Mouse (Mus musculus): Measurements from ENCODE around the gene Epha1. TPM values are rescaled to one million over a fixed set of nuclear protein-coding genes. Genes with fewer than 3 reads are reported as not detected.

Epha1 gene
- polyA plus RNA-seq, 1 experiment from 2014 or later = 1.8 TPM

GRCm38 (mm10) chr6:42339189-42339588 lies 33.9 kb downstream of the Epha1 start:
- Histone ChIP-seq H3K27ac (replicated peaks; ENCODE audit: low read depth, low read length) (no peak overlapping the region), H3K4me2 (ENCODE audit: low read depth, low read length) (no peak overlapping the region), H3K9me3 (replicated peaks; ENCODE audit: control insufficient read depth, low read length) (no peaks in the 10 kb centered on the region), H3K4me3 (ENCODE audit: low read depth, low read length) (no peak overlapping the region), H3K36me3 (replicated peaks; ENCODE audit: control insufficient read depth, insufficient read depth, low read depth, low read length) (no peaks in the 10 kb centered on the region), H3K27me3 (ENCODE audit: control insufficient read depth, insufficient read depth, low read length) (no peaks in the 10 kb centered on the region), H3K4me1 (ENCODE audit: control insufficient read depth, insufficient read depth, low read length) (no peaks in the 10 kb centered on the region), H3K9ac (replicated peaks; ENCODE audit: low read length) (no peak overlapping the region)
- 90% methylated on average over 2 of the region's 2 CpGs for WGBS
- ATAC-seq (replicated peaks; ENCODE audit: insufficient number of reproducible peaks, low FRiP score, low TSS enrichment, low read depth) = no peak
- no peak for DNase-seq (ENCODE audit: low spot score)

- no peak overlapping the region for H3K4me2 ChIP-seq (ENCODE audit: low read depth, low read length)
Observed at GRCm38 (mm10) chr6:42330946-42331345, 42.1 kb downstream of the Epha1 start.

GRCm38 (mm10) chr6:42330216-42330615 lies 42.9 kb downstream of the Epha1 start:
- Histone ChIP-seq H3K9me3 (replicated peaks; ENCODE audit: control insufficient read depth, low read length) (no peaks in the 10 kb centered on the region), H3K4me2 (ENCODE audit: low read depth, low read length) (no peak overlapping the region), H3K27ac (replicated peaks; ENCODE audit: low read depth, low read length) (no peak overlapping the region), H3K4me3 (ENCODE audit: low read depth, low read length) (no peak overlapping the region), H3K27me3 (ENCODE audit: control insufficient read depth, insufficient read depth, low read length) (no peaks in the 10 kb centered on the region; the same call in 1 of the 2 replicates), H3K9ac (replicated peaks; ENCODE audit: low read length) (no peak overlapping the region), H3K36me3 (replicated peaks; ENCODE audit: control insufficient read depth, insufficient read depth, low read depth, low read length) (no peaks in the 10 kb centered on the region), H3K4me1 (ENCODE audit: control insufficient read depth, insufficient read depth, low read length) (no peaks in the 10 kb centered on the region)
- DNase-seq (ENCODE audit: low spot score) (no peak), ATAC-seq (replicated peaks; ENCODE audit: insufficient number of reproducible peaks, low FRiP score, low TSS enrichment, low read depth) (no peak)
- WGBS = 83% methylated on average over 3 of the region's 3 CpGs

More at GRCm38 (mm10) chr6:42330946-42331345, 42.1 kb downstream of the Epha1 start:
- Histone ChIP-seq H3K9ac (replicated peaks; ENCODE audit: low read length) (no peak overlapping the region), H3K4me3 (ENCODE audit: low read depth, low read length) (no peak overlapping the region), H3K9me3 (replicated peaks; ENCODE audit: control insufficient read depth, low read length) (no peaks in the 10 kb centered on the region), H3K27me3 (ENCODE audit: control insufficient read depth, insufficient read depth, low read length) (no peaks in the 10 kb centered on the region), H3K36me3 (replicated peaks; ENCODE audit: control insufficient read depth, insufficient read depth, low read depth, low read length) (no peaks in the 10 kb centered on the region), H3K4me1 (ENCODE audit: control insufficient read depth, insufficient read depth, low read length) (no peaks in the 10 kb centered on the region), H3K27ac (replicated peaks; ENCODE audit: low read depth, low read length) (no peak overlapping the region)
- ATAC-seq (replicated peaks; ENCODE audit: insufficient number of reproducible peaks, low FRiP score, low TSS enrichment, low read depth) = no peak
- DNase-seq (ENCODE audit: low spot score) = no peak
- 81% methylated on average over 3 of the region's 3 CpGs for WGBS

GRCm38 (mm10) chr6:42328757-42329156 lies 44.3 kb downstream of the Epha1 start:
- Histone ChIP-seq H3K36me3 (replicated peaks; ENCODE audit: control insufficient read depth, insufficient read depth, low read depth, low read length) (no peaks in the 10 kb centered on the region), H3K9me3 (replicated peaks; ENCODE audit: control insufficient read depth, low read length) (no peaks in the 10 kb centered on the region), H3K4me1 (ENCODE audit: control insufficient read depth, insufficient read depth, low read length) (no peaks in the 10 kb centered on the region), H3K4me3 (ENCODE audit: low read depth, low read length) (no peak overlapping the region), H3K27ac (replicated peaks; ENCODE audit: low read depth, low read length) (no peak overlapping the region), H3K9ac (replicated peaks; ENCODE audit: low read length) (no peak overlapping the region), H3K27me3 (ENCODE audit: control insufficient read depth, insufficient read depth, low read length) (peaks cover 3% of the 10 kb centered on the region; the same call in 1 of the 2 replicates), H3K4me2 (ENCODE audit: low read depth, low read length) (no peak overlapping the region)
- DNase-seq (ENCODE audit: low spot score) (no peak), ATAC-seq (replicated peaks; ENCODE audit: insufficient number of reproducible peaks, low FRiP score, low TSS enrichment, low read depth) (no peak)
- 75% methylated on average over 3 of the region's 3 CpGs for WGBS

GRCm38 (mm10) chr6:42326509-42326908 lies 46.6 kb downstream of the Epha1 start:
- 90% methylated on average over 3 of the region's 3 CpGs for WGBS
- Histone ChIP-seq H3K27ac (replicated peaks; ENCODE audit: low read depth, low read length) (no peak overlapping the region), H3K4me2 (ENCODE audit: low read depth, low read length) (no peak overlapping the region), H3K9ac (replicated peaks; ENCODE audit: low read length) (no peak overlapping the region), H3K9me3 (replicated peaks; ENCODE audit: control insufficient read depth, low read length) (no peaks in the 10 kb centered on the region), H3K36me3 (replicated peaks; ENCODE audit: control insufficient read depth, insufficient read depth, low read depth, low read length) (no peaks in the 10 kb centered on the region), H3K4me3 (ENCODE audit: low read depth, low read length) (no peak overlapping the region), H3K27me3 (ENCODE audit: control insufficient read depth, insufficient read depth, low read length) (peaks cover 11% of the 10 kb centered on the region), H3K4me1 (ENCODE audit: control insufficient read depth, insufficient read depth, low read length) (peaks cover 3% of the 10 kb centered on the region; the same call in 1 of the 2 replicates)
- no peak for DNase-seq (ENCODE audit: low spot score)
- no peak for ATAC-seq (replicated peaks; ENCODE audit: insufficient number of reproducible peaks, low FRiP score, low TSS enrichment, low read depth)

- peaks cover 3% of the 10 kb centered on the region; the same call in 1 of the 2 replicates for H3K4me1 ChIP-seq (ENCODE audit: control insufficient read depth, insufficient read depth, low read length)
- H3K9me3 ChIP-seq (replicated peaks; ENCODE audit: control insufficient read depth, low read length) = no peaks in the 10 kb centered on the region
- DNase-seq (ENCODE audit: low spot score) = peak; percentile 78
- H3K4me3 ChIP-seq (ENCODE audit: low read depth, low read length) = peak overlapping the region; percentile 56
- no peak for ATAC-seq (replicated peaks; ENCODE audit: insufficient number of reproducible peaks, low FRiP score, low TSS enrichment, low read depth)
- peaks cover 11% of the 10 kb centered on the region for H3K27me3 ChIP-seq (ENCODE audit: control insufficient read depth, insufficient read depth, low read length)
- peak overlapping the region; percentile 61 for H3K9ac ChIP-seq (replicated peaks; ENCODE audit: low read length)
- under 1% methylated on average over 7 of the region's 7 CpGs for WGBS
- peak overlapping the region; percentile 98 for H3K4me2 ChIP-seq (ENCODE audit: low read depth, low read length)
- no peak overlapping the region for H3K27ac ChIP-seq (replicated peaks; ENCODE audit: low read depth, low read length)
- no peaks in the 10 kb centered on the region for H3K36me3 ChIP-seq (replicated peaks; ENCODE audit: control insufficient read depth, insufficient read depth, low read depth, low read length)
Observed at GRCm38 (mm10) chr6:42325268-42325609, 47.8 kb downstream of the Epha1 start.

- peak within 1 kb of the TSS; percentile 98 for H3K4me2 ChIP-seq (ENCODE audit: low read depth, low read length)
- H3K4me1 ChIP-seq (ENCODE audit: control insufficient read depth, insufficient read depth, low read length) = peaks cover 3% of the 10 kb centered on the region; the same call in 1 of the 2 replicates
- DNase-seq (ENCODE audit: low spot score) (peak; percentile 68), ATAC-seq (replicated peaks; ENCODE audit: insufficient number of reproducible peaks, low FRiP score, low TSS enrichment, low read depth) (peak; percentile 86)
- no peak within 1 kb of the TSS for H3K27ac ChIP-seq (replicated peaks; ENCODE audit: low read depth, low read length)
- H3K36me3 ChIP-seq (replicated peaks; ENCODE audit: control insufficient read depth, insufficient read depth, low read depth, low read length) = no peaks in the 10 kb centered on the region
- WGBS = under 1% methylated on average over 41 of the region's 68 CpGs
- H3K9me3 ChIP-seq (replicated peaks; ENCODE audit: control insufficient read depth, low read length) = no peaks in the 10 kb centered on the region
- peaks cover 11% of the 10 kb centered on the region for H3K27me3 ChIP-seq (ENCODE audit: control insufficient read depth, insufficient read depth, low read length)
- peak within 1 kb of the TSS; percentile 61 for H3K9ac ChIP-seq (replicated peaks; ENCODE audit: low read length)
- peak within 1 kb of the TSS; percentile 56 for H3K4me3 ChIP-seq (ENCODE audit: low read depth, low read length)
Observed at GRCm38 (mm10) chr6:42324482-42325267, 48.4 kb downstream of the Epha1 start, which contains the start of gene Fam131b. TSS of gene Fam131b (minus strand) at chr6:42324643.

GRCm38 (mm10) chr6:42324067-42324481 lies 49.0 kb downstream of the Epha1 start:
- peak overlapping the region; percentile 98 for H3K4me2 ChIP-seq (ENCODE audit: low read depth, low read length)
- H3K27ac ChIP-seq (replicated peaks; ENCODE audit: low read depth, low read length) = no peak overlapping the region
- ATAC-seq (replicated peaks; ENCODE audit: insufficient number of reproducible peaks, low FRiP score, low TSS enrichment, low read depth) = peak; percentile 74
- no peaks in the 10 kb centered on the region for H3K9me3 ChIP-seq (replicated peaks; ENCODE audit: control insufficient read depth, low read length)
- H3K27me3 ChIP-seq (ENCODE audit: control insufficient read depth, insufficient read depth, low read length) = peaks cover 11% of the 10 kb centered on the region
- no peaks in the 10 kb centered on the region for H3K36me3 ChIP-seq (replicated peaks; ENCODE audit: control insufficient read depth, insufficient read depth, low read depth, low read length)
- peak overlapping the region; percentile 56 for H3K4me3 ChIP-seq (ENCODE audit: low read depth, low read length)
- peaks cover 3% of the 10 kb centered on the region; the same call in 1 of the 2 replicates for H3K4me1 ChIP-seq (ENCODE audit: control insufficient read depth, insufficient read depth, low read length)
- H3K9ac ChIP-seq (replicated peaks; ENCODE audit: low read length) = peak overlapping the region; percentile 61
- peak; percentile 51 for DNase-seq (ENCODE audit: low spot score)
- WGBS = under 1% methylated on average over 17 of the region's 32 CpGs
